25 mouse cellular contexts compared by ENCODE assay signal in genomic region chr1:22511614-22512013, GRCm38 (mm10).
"Had no signal": no experiment of that assay in that cellular context is flagged by ENCODE, and none has a peak within 500 bp of the region (broad histone marks: within the 10 kb centered on the region; RNA-seq: fewer than 3 reads in every experiment).

No protein-coding gene starts in this region.

- H3K27me3 ChIP-seq: kidney, embryonic 15.5 days; limb, embryonic 13.5 days; liver, embryonic 12.5 days; liver, embryonic 15.5 days; lung, embryonic 15.5 days; megakaryocyte, embryonic 14.5 days; midbrain, embryonic 13.5 days; neural tube, embryonic 13.5 days; stomach, embryonic 15.5 days had no signal

- H3K4me1 ChIP-seq: kidney, embryonic 15.5 days; limb, embryonic 10.5 days; limb, embryonic 13.5 days; liver, embryonic 12.5 days; liver, embryonic 15.5 days; lung, embryonic 15.5 days; megakaryocyte, embryonic 14.5 days; stomach, embryonic 15.5 days had no signal

- H3K9ac ChIP-seq: kidney, embryonic 15.5 days; limb, embryonic 13.5 days; liver, embryonic 12.5 days; liver, embryonic 15.5 days; lung, embryonic 15.5 days; midbrain, embryonic 13.5 days; neural tube, embryonic 13.5 days; stomach, embryonic 15.5 days had no signal

- DNase-seq: kidney, postnatal 14 days; kidney, postnatal 4 days; layer of hippocampus, postnatal 36 days; liver; lung, adult 18-20 months; lung, postnatal 10 days; lung, postnatal 36 days; retina, postnatal 1 day; right cerebral cortex, postnatal 25 days; spleen, adult 18-20 months; thymus, postnatal 25 days had no signal

- H3K4me2 ChIP-seq: kidney, embryonic 15.5 days; limb, embryonic 13.5 days; liver, embryonic 12.5 days; liver, embryonic 15.5 days; lung, embryonic 15.5 days; midbrain, embryonic 13.5 days; neural tube, embryonic 13.5 days; stomach, embryonic 15.5 days had no signal

- H3K4me3 ChIP-seq: kidney, embryonic 15.5 days; left cerebral cortex, adult 2 months; limb, embryonic 10.5 days; limb, embryonic 13.5 days; liver, embryonic 12.5 days; liver, embryonic 15.5 days; lung, embryonic 15.5 days; megakaryocyte, embryonic 14.5 days; midbrain, embryonic 10.5 days; midbrain, embryonic 13.5 days; myocyte; neural tube, embryonic 13.5 days; stomach, embryonic 15.5 days had no signal

- H3K9me3 ChIP-seq: kidney, embryonic 15.5 days; limb, embryonic 10.5 days; limb, embryonic 13.5 days; liver, embryonic 12.5 days; liver, embryonic 15.5 days; lung, embryonic 15.5 days; midbrain, embryonic 10.5 days; midbrain, embryonic 13.5 days; neural tube, embryonic 13.5 days; stomach, embryonic 15.5 days had no signal

- H3K27ac ChIP-seq: kidney, embryonic 15.5 days; left cerebral cortex, adult 2 months; limb, embryonic 10.5 days; limb, embryonic 13.5 days; liver, embryonic 12.5 days; liver, embryonic 15.5 days; lung, embryonic 15.5 days; midbrain, embryonic 10.5 days; midbrain, embryonic 13.5 days; neural tube, embryonic 13.5 days; stomach, embryonic 15.5 days had no signal

- ATAC-seq: liver, embryonic 12.5 days; midbrain, embryonic 13.5 days; midbrain, embryonic 16.5 days had no signal

- H3K36me3 ChIP-seq: kidney, embryonic 15.5 days; limb, embryonic 10.5 days; limb, embryonic 13.5 days; liver, embryonic 12.5 days; liver, embryonic 15.5 days; lung, embryonic 15.5 days; midbrain, embryonic 10.5 days; midbrain, embryonic 13.5 days; neural tube, embryonic 13.5 days; stomach, embryonic 15.5 days had no signal
